Mouse (Mus musculus) stomach, embryonic 15.5 days (tissue): ENCODE measurements around the gene Tmem266. TPM values are rescaled to one million over a fixed set of nuclear protein-coding genes. Genes with fewer than 3 reads are reported as not detected.

Source experiments
- ATAC-seq: fragments of 200-750 bp; cut with Nextera tagmentation; 2 replicates; pipeline ENCODE4 v1.8.0; 2017; ENCODE audit warnings: low read depth, moderate number of reproducible peaks, moderate TSS enrichment; ENCODE audit not compliant: insufficient read depth, low FRiP score
- H3K27ac ChIP-seq: fragments of 300-500 bp; sonication (generic); 2 replicates; pipeline ENCODE4 v1.5.1; 2015; ENCODE audit warnings: mild to moderate bottlenecking, inconsistent platforms
- H3K27me3 ChIP-seq: fragments of 300-500 bp; sonication (generic); replicated peaks from 2 replicates; pipeline ENCODE4 v1.6.1; 2015; ENCODE audit warnings: inconsistent platforms
- H3K36me3 ChIP-seq: fragments of 300-500 bp; sonication (generic); 2 replicates; pipeline ENCODE4 v1.6.1; 2015; ENCODE audit warnings: inconsistent platforms
- H3K4me1 ChIP-seq: fragments of 300-500 bp; sonication (generic); 2 replicates; pipeline ENCODE4 v1.6.1; 2015; ENCODE audit warnings: inconsistent platforms
- H3K4me2 ChIP-seq: fragments of 300-500 bp; sonication (generic); 2 replicates; pipeline ENCODE4 v1.6.1; 2015; ENCODE audit warnings: mild to moderate bottlenecking, inconsistent platforms
- H3K4me3 ChIP-seq: fragments of 300-500 bp; sonication (generic); replicated peaks from 2 replicates; pipeline ENCODE4 v1.5.1; 2015; ENCODE audit warnings: inconsistent platforms
- H3K9ac ChIP-seq: fragments of 300-500 bp; sonication (generic); 2 replicates; pipeline ENCODE4 v1.6.1; 2015; ENCODE audit warnings: inconsistent platforms
- H3K9me3 ChIP-seq: fragments of 300-500 bp; sonication (generic); 2 replicates; pipeline ENCODE4 v1.6.1; 2016; ENCODE audit warnings: inconsistent platforms
- WGBS: fragments of 180-500 bp; shearing (Covaris S2); methylation state at CpG from one replicate; pipeline ENCODE4 v1.1.7; 2015; 5-methylcytosine and 5-hydroxymethylcytosine counted together
- polyA plus RNA-seq: library from polyadenylated mRNA; unstranded; fragments of >200 nt; fragmentation: Nextera tagmentation; extraction: Ambion mirVana; gene quantifications from 2 replicates; pipeline ENCODE4 v1.2.1, GENCODE M21; 2015

Tmem266 gene
- polyA plus RNA-seq, 1 experiment from 2014 or later, result 1.3 TPM

DNA sequence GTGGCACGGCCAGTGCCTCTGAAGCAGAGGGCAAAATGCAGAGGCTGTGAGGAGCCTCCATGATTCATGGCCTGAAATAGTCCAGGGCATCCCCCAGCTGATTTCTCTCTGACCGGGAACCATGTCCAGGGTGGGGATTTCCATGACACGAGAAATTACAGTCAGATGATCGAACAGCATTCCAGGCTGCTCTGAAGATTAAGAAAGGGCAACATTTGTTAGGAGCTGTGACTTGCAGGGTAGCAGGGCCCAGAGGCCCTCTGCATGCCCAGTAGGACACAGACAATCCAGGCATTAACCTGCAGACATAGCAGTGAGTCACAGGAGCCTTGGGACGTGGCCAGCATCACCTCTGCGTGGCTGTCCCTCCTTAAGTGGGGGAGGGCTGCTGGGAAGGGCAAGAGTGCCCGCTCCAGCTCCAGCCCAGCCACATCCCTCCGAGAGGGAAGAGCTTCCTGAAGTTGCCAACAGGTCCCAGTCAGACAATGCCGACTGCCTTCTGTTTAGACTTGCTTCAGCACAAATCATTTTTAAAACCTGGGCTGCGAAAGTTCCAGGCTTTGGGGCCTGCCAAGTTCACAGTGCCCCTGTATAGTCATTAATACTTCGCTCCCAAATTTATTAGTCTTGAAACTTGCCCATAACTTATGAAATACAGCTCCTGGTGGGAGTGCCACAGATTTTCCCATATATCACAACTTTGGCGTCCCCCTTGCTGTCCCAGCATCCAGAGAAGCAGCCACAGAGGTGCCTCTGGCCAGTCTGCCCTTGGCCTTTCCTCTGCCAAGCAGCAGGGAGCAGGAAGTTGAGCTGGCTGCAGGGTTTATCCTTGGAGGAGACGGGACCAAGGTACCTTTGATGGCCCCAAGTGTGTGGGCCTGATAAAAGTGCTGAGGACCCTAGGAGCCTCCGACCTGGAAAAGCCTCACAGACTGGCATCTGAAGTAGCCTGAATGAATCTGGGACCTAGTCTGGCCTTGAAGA, 105.9 kb downstream of the Tmem266 start:
- H3K4me3 ChIP-seq, result no peak overlapping the region
- H3K9me3 ChIP-seq, result no peaks in the 10 kb centered on the region
- H3K27ac ChIP-seq, result no peak overlapping the region
- no peak overlapping the region for H3K9ac ChIP-seq
- ATAC-seq, result no peak
- H3K36me3 ChIP-seq, result no peaks in the 10 kb centered on the region
- no peaks in the 10 kb centered on the region for H3K27me3 ChIP-seq
- no peak overlapping the region for H3K4me2 ChIP-seq
- peaks cover 3% of the 10 kb centered on the region for H3K4me1 ChIP-seq
- WGBS, result 57% methylated on average over 14 of the region's 14 CpGs

DNA sequence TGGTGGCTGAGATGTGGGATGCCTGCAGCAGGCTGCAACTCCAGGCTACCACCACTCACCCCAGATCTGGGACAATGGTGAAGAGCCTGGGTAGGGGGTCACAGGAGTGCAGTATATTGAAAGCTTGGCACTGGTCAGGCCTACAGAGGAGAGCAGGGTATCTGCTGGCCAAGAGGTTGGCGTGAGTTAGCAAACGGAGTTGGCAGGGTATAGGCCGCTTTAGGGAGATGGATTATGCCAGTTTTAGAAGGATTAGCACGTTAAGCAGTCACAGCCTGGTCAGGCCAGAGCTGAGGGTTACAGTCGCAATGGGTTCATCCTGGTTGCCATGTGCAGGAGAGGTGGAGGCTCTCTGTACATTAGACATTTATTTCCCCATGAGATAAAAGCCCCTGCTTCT, 107.2 kb downstream of the Tmem266 start:
- WGBS, result 88% methylated on average over 5 of the region's 5 CpGs
- Histone ChIP-seq H3K27ac (no peak overlapping the region), H3K36me3 (no peaks in the 10 kb centered on the region), H3K9ac (no peak overlapping the region), H3K4me3 (no peak overlapping the region), H3K27me3 (no peaks in the 10 kb centered on the region), H3K9me3 (no peaks in the 10 kb centered on the region), H3K4me2 (no peak overlapping the region), H3K4me1 (peaks cover 3% of the 10 kb centered on the region)
- no peak for ATAC-seq

DNA sequence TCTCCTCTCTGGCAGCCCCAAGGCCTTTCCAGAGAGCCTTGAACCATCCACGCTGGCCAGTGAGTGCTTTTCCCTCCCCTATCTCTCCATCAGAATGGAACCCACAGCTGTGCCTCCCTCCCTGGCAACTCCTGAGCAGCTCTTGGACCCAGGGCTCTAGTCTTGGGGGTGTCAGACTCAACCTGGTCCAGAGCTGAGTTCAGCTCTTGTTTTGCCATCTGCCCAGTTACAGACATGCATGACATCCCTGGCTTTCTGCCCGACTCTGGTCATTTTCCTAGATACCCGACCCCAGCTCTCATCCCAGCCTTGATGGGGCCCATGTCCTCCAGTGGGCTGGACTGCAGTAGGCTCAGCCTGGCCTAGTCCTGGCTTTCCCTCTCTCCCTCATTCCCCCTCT, 111.7 kb downstream of the Tmem266 start:
- Histone ChIP-seq H3K36me3 (no peaks in the 10 kb centered on the region), H3K4me1 (no peaks in the 10 kb centered on the region), H3K4me2 (no peak overlapping the region), H3K27me3 (no peaks in the 10 kb centered on the region), H3K27ac (no peak overlapping the region), H3K9ac (no peak overlapping the region), H3K4me3 (no peak overlapping the region), H3K9me3 (no peaks in the 10 kb centered on the region)
- WGBS, result 48% methylated on average over 3 of the region's 3 CpGs
- ATAC-seq, result no peak

DNA sequence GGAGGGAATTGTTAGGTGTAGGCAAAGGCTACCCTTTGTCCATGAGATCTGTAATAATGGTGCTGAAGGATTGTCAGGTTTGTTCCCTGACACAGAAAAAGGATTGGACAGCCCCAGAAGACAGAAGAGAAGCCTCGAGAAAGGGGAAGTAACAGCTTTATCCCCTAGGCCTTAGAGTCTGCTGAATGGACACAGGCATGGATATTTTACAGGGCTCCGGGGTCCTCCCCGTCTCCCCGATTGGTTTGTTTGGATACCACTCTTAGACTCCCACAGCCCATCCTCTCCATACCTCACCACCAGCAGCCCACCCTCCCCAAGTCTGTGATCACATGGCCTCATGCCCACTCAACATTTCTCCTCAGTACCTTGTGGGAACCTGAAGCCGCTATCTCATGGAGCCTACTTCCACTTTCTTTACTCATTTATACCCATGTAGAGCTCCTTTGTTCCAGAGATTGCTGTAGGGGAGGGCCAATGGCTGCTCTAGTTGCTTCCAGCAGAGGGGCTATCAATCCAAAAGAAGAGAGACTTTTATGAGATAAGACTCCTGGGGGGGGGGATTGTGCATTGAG, 112.6 kb downstream of the Tmem266 start:
- Histone ChIP-seq H3K4me2 (no peak overlapping the region), H3K4me3 (no peak overlapping the region), H3K27me3 (no peaks in the 10 kb centered on the region), H3K4me1 (no peaks in the 10 kb centered on the region), H3K9me3 (no peaks in the 10 kb centered on the region), H3K27ac (no peak overlapping the region), H3K9ac (no peak overlapping the region), H3K36me3 (no peaks in the 10 kb centered on the region)
- ATAC-seq, result no peak
- WGBS, result 85% methylated on average over 5 of the region's 5 CpGs

DNA sequence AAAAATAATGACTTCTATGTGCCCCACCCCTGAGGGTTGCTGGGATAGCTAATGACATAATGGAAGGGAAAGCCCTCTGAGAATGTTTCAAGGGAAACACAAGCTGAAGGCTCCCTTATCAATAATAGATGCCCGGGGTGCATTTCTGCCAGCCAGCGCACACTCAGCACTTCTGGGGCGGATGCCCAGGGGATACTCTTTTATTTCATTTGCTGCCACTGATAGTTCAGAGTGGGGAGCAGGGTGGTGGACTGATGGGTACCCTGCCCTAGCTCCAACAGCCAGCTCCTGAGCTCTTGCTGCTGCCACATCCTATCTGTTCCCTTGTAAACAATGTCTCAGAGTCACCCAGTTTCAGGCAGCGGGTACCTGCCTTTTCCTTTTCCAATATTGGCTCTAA, 120.8 kb downstream of the Tmem266 start:
- Histone ChIP-seq H3K4me1 (no peaks in the 10 kb centered on the region), H3K9ac (no peak overlapping the region), H3K9me3 (no peaks in the 10 kb centered on the region), H3K4me2 (no peak overlapping the region), H3K27ac (no peak overlapping the region), H3K36me3 (no peaks in the 10 kb centered on the region), H3K27me3 (no peaks in the 10 kb centered on the region), H3K4me3 (no peak overlapping the region)
- 80% methylated on average over 4 of the region's 4 CpGs for WGBS
- ATAC-seq, result no peak

DNA sequence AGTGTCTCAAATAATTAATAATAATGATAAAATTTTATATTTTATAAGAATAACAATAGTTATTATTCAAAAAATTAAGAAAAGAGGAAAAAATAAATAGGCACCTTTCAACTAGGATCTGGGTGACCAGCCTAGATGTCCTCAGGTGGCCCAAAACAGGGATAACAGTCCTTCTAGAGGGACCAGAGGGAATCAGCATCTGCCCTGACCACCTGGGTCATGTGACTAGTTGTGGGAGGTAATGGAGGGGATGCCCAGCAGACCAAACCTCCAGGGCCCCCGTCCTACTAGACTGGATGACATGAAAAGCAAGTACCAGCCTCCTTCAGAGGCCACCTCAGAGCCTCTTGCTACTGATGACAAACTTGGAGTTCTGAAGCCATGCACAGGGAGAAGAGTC, 122.4 kb downstream of the Tmem266 start:
- 62% methylated on average over 1 of the region's 1 CpGs for WGBS
- H3K4me2 ChIP-seq, result no peak overlapping the region
- H3K27me3 ChIP-seq, result no peaks in the 10 kb centered on the region
- H3K27ac ChIP-seq, result no peak overlapping the region
- H3K9me3 ChIP-seq, result no peaks in the 10 kb centered on the region
- H3K36me3 ChIP-seq, result no peaks in the 10 kb centered on the region
- H3K4me3 ChIP-seq, result no peak overlapping the region
- no peak overlapping the region for H3K9ac ChIP-seq
- ATAC-seq, result no peak
- no peaks in the 10 kb centered on the region for H3K4me1 ChIP-seq

DNA sequence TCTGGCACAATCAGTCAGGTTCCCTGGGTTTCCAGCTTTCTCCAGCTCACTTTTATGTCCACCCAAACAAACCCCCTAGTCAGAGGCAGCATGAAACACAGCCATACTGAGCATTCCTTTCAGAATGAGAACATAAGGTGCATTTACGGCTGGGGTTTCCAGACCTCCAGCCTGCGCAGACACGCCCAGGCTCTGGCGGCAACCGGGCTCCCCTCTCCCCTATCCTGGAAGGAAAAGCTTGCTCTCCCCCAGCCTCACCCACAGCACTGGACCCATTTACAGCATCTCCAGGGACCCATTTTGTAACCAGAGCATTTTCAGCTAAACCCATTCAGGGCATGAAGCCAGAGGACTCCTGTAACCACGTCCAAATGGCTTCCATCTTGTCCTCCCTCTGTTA, 123.3 kb downstream of the Tmem266 start:
- Histone ChIP-seq H3K27ac (no peak overlapping the region), H3K9ac (no peak overlapping the region), H3K4me1 (no peaks in the 10 kb centered on the region), H3K36me3 (no peaks in the 10 kb centered on the region), H3K27me3 (no peaks in the 10 kb centered on the region), H3K4me2 (no peak overlapping the region), H3K9me3 (no peaks in the 10 kb centered on the region), H3K4me3 (no peak overlapping the region)
- ATAC-seq, result no peak
- 77% methylated on average over 6 of the region's 6 CpGs for WGBS

DNA sequence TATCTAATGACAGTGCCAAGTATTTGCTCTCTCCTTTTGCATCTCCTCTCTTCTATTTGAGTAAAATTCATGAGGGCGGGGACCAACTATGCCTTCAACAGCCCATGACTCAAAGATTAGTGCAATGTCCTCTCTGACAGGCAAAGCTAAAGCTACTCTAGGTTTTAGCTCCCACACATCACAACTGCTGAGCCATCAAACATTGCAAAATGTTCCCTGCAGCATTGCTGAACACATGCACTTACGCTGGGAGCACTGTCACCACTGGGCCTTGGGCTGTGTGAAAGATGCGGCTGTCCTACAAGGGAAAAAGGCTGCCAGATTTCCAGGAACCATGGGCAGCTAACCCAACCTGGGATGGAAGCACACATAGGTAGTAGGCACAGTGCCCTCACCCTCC, 124.7 kb downstream of the Tmem266 start:
- no peak overlapping the region for H3K27ac ChIP-seq
- ATAC-seq, result no peak
- H3K4me1 ChIP-seq, result no peaks in the 10 kb centered on the region
- H3K27me3 ChIP-seq, result no peaks in the 10 kb centered on the region
- no peak overlapping the region for H3K4me2 ChIP-seq
- 89% methylated on average over 3 of the region's 3 CpGs for WGBS
- H3K9me3 ChIP-seq, result no peaks in the 10 kb centered on the region
- no peaks in the 10 kb centered on the region for H3K36me3 ChIP-seq
- H3K9ac ChIP-seq, result no peak overlapping the region
- no peak overlapping the region for H3K4me3 ChIP-seq

DNA sequence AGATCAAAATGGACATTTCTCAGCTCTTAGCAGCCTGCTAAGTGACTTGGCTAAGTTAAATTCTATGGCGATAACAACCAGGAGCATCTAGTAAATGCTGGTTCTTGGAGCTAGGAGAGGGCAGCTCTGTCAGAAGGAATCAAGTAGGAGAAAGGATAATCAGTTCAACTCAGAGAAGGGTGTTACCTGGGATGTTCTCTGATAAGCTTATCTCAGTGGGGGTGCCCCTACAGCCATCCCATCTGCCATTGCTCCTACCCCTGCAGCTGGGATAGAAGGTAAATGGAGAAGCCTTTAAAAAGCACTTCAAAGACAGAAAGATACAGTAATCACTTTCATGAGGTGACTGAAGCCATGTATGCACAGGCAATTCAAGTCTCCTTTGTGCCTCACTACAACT, 126.2 kb downstream of the Tmem266 start:
- ATAC-seq, result no peak
- H3K36me3 ChIP-seq, result no peaks in the 10 kb centered on the region
- H3K4me1 ChIP-seq, result no peaks in the 10 kb centered on the region
- H3K9me3 ChIP-seq, result no peaks in the 10 kb centered on the region
- WGBS, result 95% methylated on average over 1 of the region's 1 CpGs
- H3K4me2 ChIP-seq, result no peak overlapping the region
- H3K27ac ChIP-seq, result no peak overlapping the region
- no peak overlapping the region for H3K4me3 ChIP-seq
- H3K27me3 ChIP-seq, result no peaks in the 10 kb centered on the region
- H3K9ac ChIP-seq, result no peak overlapping the region

DNA sequence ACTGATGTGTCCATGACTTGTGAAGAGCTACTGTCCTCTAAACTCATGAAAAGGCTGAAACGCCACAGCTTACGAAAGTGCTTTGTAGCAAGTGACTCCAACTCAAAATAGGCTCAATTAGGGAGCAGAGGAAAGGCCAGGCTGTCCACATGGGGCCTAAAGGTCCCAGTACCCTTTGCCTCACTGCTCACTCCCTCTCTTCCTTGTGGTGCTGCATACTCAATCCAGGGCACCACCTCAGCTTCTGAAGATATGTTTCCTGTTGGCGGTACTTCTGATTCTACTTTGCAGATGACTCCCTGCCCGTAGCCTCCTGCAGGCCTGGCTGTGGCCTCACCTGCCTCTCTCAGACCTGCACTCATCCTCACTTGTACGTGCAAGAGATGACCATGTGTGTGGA, 126.7 kb downstream of the Tmem266 start:
- no peak overlapping the region for H3K27ac ChIP-seq
- no peak overlapping the region for H3K4me2 ChIP-seq
- H3K9me3 ChIP-seq, result no peaks in the 10 kb centered on the region
- no peaks in the 10 kb centered on the region for H3K4me1 ChIP-seq
- 87% methylated on average over 5 of the region's 5 CpGs for WGBS
- no peak overlapping the region for H3K4me3 ChIP-seq
- no peak for ATAC-seq
- H3K27me3 ChIP-seq, result no peaks in the 10 kb centered on the region
- no peak overlapping the region for H3K9ac ChIP-seq
- H3K36me3 ChIP-seq, result no peaks in the 10 kb centered on the region

DNA sequence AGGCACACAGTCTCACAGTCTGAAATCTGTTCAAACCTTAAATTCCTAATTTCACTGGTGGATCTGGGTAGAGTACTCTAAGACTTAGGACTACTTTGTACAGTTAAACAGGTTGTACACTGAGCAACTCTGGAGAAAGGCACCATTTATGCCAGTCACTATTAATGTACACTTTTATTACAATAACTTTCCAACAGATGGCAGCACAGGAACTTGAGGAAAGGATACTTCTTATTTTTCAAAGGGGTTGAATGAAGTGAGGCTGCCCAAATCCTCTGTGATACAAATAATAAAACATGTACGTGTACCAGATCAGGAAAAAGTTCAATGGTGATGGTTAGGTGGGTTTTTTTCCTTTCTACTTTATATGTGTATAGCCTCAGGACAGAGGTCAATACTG, 141.7 kb downstream of the Tmem266 start:
- Histone ChIP-seq H3K27ac (no peak overlapping the region), H3K9ac (no peak overlapping the region), H3K9me3 (no peaks in the 10 kb centered on the region), H3K4me1 (no peaks in the 10 kb centered on the region), H3K27me3 (no peaks in the 10 kb centered on the region), H3K4me3 (no peak overlapping the region), H3K36me3 (no peaks in the 10 kb centered on the region), H3K4me2 (no peak overlapping the region)
- WGBS, result 46% methylated on average over 1 of the region's 1 CpGs
- ATAC-seq, result no peak

DNA sequence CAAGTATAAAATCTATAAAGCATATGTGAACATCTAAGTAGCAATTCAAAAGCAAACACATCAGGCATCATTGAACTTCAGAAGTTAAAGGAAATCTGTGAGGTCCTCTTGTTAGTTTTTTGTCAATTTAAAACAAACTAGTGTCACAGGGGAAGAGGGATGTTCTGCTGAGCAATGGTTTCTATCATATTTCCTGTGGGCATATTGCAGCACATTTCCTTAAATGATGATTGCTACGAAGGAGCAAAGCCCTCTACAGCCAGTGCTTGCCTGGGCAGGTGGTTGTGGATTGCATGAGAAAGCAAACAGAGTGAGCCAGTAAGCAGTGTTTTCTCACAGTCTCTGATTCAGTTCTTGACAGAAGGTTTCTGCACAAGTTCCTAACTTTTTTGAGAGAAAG, 149.4 kb downstream of the Tmem266 start:
- no peak for ATAC-seq
- H3K9me3 ChIP-seq, result no peaks in the 10 kb centered on the region
- no peaks in the 10 kb centered on the region for H3K4me1 ChIP-seq
- H3K4me3 ChIP-seq, result no peak overlapping the region
- no peak overlapping the region for H3K27ac ChIP-seq
- no peak overlapping the region for H3K9ac ChIP-seq
- H3K36me3 ChIP-seq, result no peaks in the 10 kb centered on the region; the same call in 1 of the 2 replicates
- H3K4me2 ChIP-seq, result no peak overlapping the region
- H3K27me3 ChIP-seq, result no peaks in the 10 kb centered on the region
- WGBS, result 51% methylated on average over 1 of the region's 1 CpGs
